Mouse (Mus musculus) small intestine, adult 2 months (tissue): ENCODE data around the gene Tmem259. TPM values are rescaled to one million over a fixed set of nuclear protein-coding genes. Genes with fewer than 3 reads are reported as not detected.

ENCODE experiments used
- H3K27ac ChIP-seq: fragments of 200-500 bp; 2 replicates; pipeline ENCODE4 v1.5.1; 2012; ENCODE audit warnings: low read depth, low read length, control low read depth, inconsistent platforms; ENCODE audit not compliant: insufficient read depth
- H3K27me3 ChIP-seq: fragments of 200-500 bp; 2 replicates; pipeline ENCODE4 v1.6.1; 2012; ENCODE audit warnings: mild to moderate bottlenecking, moderate library complexity, low read length, inconsistent platforms; ENCODE audit not compliant: control insufficient read depth, insufficient read depth
- H3K36me3 ChIP-seq: fragments of 200-500 bp; 2 replicates; pipeline ENCODE4 v1.6.1; 2012; ENCODE audit warnings: mild to moderate bottlenecking, low read length, control low read depth, inconsistent platforms; ENCODE audit not compliant: control insufficient read depth, insufficient read depth
- H3K4me1 ChIP-seq: fragments of 200-500 bp; 2 replicates; pipeline ENCODE4 v1.6.1; 2012; ENCODE audit warnings: low read length, inconsistent platforms, mixed read lengths; ENCODE audit not compliant: control insufficient read depth, insufficient read depth, insufficient read length
- H3K4me3 ChIP-seq: fragments of 200-500 bp; 2 replicates; pipeline ENCODE4 v1.5.1; 2012; ENCODE audit warnings: low read depth, mild to moderate bottlenecking, control low read depth, inconsistent platforms, low read length, moderate library complexity
- CTCF ChIP-seq: fragments of 200-500 bp; IDR thresholded peaks from 2 replicates; pipeline ENCODE4 v1.5.1; 2012; ENCODE audit warnings: low read depth, mild to moderate bottlenecking, control low read depth, inconsistent platforms, low read length, moderate library complexity, mixed read lengths; ENCODE audit not compliant: insufficient replicate concordance, insufficient read length; ENCODE audit errors: extremely low read depth
- POLR2A ChIP-seq: fragments of 200-500 bp; IDR thresholded peaks from 2 replicates; pipeline ENCODE4 v1.6.1; 2012; ENCODE audit warnings: low read depth, mild to moderate bottlenecking, control low read depth, inconsistent platforms, low read length, moderate library complexity
- WGBS: fragments of 180-500 bp; shearing (Covaris S2); methylation state at CpG from one replicate; pipeline ENCODE4 v1.1.7; 2018; 5-methylcytosine and 5-hydroxymethylcytosine counted together
- polyA plus RNA-seq: library from polyadenylated mRNA; depleted of rRNA; stranded (reverse); fragments of >200 nt; gene quantifications from 2 replicates; pipeline ENCODE4 v1.2.3, GENCODE M21; 2012

Tmem259 gene
- polyA plus RNA-seq, 1 experiment: 441 TPM

- peaks cover 28% of the 10 kb centered on the region for H3K4me1 ChIP-seq
- TF ChIP-seq CTCF: no peak
- TF ChIP-seq POLR2A: no peak
- H3K27ac ChIP-seq: no peak overlapping the region
- no peak overlapping the region for H3K4me3 ChIP-seq
- 57% methylated on average over 10 of the region's 10 CpGs for WGBS
- H3K27me3 ChIP-seq: no peaks in the 10 kb centered on the region
- no peaks in the 10 kb centered on the region for H3K36me3 ChIP-seq
Measured at GRCm38 (mm10) chr10:80025463-80025862, 41.3 kb upstream of the Tmem259 start.

- WGBS: 56% methylated on average over 4 of the region's 4 CpGs
- Histone ChIP-seq H3K4me1 (peaks cover 28% of the 10 kb centered on the region), H3K27me3 (no peaks in the 10 kb centered on the region), H3K4me3 (no peak overlapping the region), H3K36me3 (no peaks in the 10 kb centered on the region), H3K27ac (peak overlapping the region; percentile 85; the same call in 1 of the 2 replicates)
- TF ChIP-seq CTCF: no peak
- TF ChIP-seq POLR2A: no peak
Measured at GRCm38 (mm10) chr10:80025044-80025347, 40.9 kb upstream of the Tmem259 start.

DNA sequence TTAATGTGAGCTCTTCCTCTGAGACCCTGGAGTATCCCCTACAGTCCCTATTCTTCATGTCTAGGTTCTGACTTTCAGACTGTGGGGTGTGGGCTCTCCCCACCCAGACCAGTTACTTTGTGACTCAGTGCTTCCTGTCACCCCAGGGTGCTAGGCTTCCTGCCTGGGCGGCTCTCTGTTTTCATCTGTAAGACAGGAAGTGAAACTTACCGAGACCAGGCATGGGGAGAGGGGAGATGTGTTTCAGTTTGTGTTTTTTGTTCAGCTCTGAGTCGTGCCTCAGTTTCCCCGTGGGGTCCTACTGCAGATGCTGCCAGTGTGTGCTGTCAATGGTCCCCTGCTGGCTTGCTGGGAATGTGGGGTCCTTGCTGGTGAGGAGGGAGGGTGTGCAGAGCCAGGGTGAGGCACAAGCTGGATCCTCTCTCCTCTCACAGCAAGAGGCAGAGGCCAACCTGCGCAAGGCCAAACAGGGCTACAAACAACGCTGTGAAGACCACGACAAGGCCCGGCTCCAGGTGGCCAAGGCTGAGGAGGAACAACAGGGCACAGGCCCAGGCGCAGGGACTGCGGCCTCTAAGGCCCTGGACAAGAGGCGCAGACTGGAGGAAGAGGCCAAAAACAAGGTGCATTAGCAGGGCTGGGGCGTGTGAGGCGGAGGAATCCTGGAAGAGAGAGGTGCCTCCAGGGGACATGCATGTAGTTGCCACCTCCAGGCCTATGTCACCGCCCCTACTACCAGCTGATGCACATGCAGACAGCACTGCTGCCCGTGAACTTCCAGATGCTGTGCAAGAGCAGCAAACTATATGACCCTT, 40.3 kb upstream of the Tmem259 start:
- 82% methylated on average over 15 of the region's 15 CpGs for WGBS
- peak overlapping the region; percentile 21 for H3K4me3 ChIP-seq
- no peak for TF ChIP-seq CTCF
- TF ChIP-seq POLR2A: no peak
- no peaks in the 10 kb centered on the region for H3K36me3 ChIP-seq
- H3K27me3 ChIP-seq: no peaks in the 10 kb centered on the region
- peaks cover 31% of the 10 kb centered on the region for H3K4me1 ChIP-seq
- peak overlapping the region; percentile 85 for H3K27ac ChIP-seq

GRCm38 (mm10) chr10:80023758-80024157, 39.6 kb upstream of the Tmem259 start:
- Histone ChIP-seq H3K27ac (peak overlapping the region; percentile 52), H3K4me3 (no peak overlapping the region), H3K36me3 (no peaks in the 10 kb centered on the region), H3K27me3 (no peaks in the 10 kb centered on the region), H3K4me1 (peaks cover 31% of the 10 kb centered on the region)
- WGBS: 45% methylated on average over 5 of the region's 5 CpGs
- TF ChIP-seq CTCF (no peak), POLR2A (no peak)

GRCm38 (mm10) chr10:80022806-80023205, 38.7 kb upstream of the Tmem259 start:
- Histone ChIP-seq H3K27me3 (no peaks in the 10 kb centered on the region), H3K4me1 (peaks cover 29% of the 10 kb centered on the region), H3K4me3 (no peak overlapping the region), H3K36me3 (no peaks in the 10 kb centered on the region), H3K27ac (no peak overlapping the region)
- WGBS: 91% methylated on average over 8 of the region's 8 CpGs
- TF ChIP-seq CTCF (no peak), POLR2A (no peak)

- Histone ChIP-seq H3K36me3 (no peaks in the 10 kb centered on the region), H3K4me1 (peaks cover 26% of the 10 kb centered on the region), H3K27ac (no peak overlapping the region), H3K4me3 (no peak overlapping the region), H3K27me3 (no peaks in the 10 kb centered on the region)
- WGBS: 80% methylated on average over 12 of the region's 12 CpGs
- TF ChIP-seq CTCF: no peak
- no peak for TF ChIP-seq POLR2A
Measured at GRCm38 (mm10) chr10:80022164-80022563, 38.0 kb upstream of the Tmem259 start.

DNA sequence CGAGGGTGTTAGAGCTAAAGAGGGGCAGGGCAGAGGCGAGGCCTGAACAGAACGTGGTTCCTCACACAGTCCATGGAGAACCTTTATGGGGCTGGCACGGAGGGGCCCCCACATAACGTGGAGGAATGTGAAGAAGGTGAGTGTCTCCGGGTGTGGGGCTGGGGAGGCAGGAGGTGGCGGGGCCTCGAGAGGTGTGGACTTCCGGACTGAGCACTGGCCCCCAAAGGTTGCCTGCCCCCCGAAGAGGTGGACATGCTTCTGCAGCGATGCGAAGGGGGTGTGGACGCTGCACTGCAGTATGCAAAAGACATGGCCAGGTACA, 37.2 kb upstream of the Tmem259 start:
- Histone ChIP-seq H3K4me1 (peaks cover 26% of the 10 kb centered on the region), H3K4me3 (no peak overlapping the region), H3K27me3 (no peaks in the 10 kb centered on the region), H3K36me3 (no peaks in the 10 kb centered on the region), H3K27ac (no peak overlapping the region)
- no peak for TF ChIP-seq CTCF
- TF ChIP-seq POLR2A: no peak
- WGBS: 61% methylated on average over 13 of the region's 13 CpGs
